Mouse (Mus musculus) heart, adult 2 months (tissue): Measurements from ENCODE around the gene Cep128. TPM values are rescaled to one million over a fixed set of nuclear protein-coding genes. Genes with fewer than 3 reads are reported as not detected.
"Not testable (repeated sequence)": the region's sequence is repeated elsewhere in the genome, so short reads cannot be mapped to it uniquely, and the experiment has no call there.

Experiments
- DNase-seq, 2 experiments: peaks; one replicate each; pipeline ENCODE4 v3.0.0; 2021
- H3K27ac ChIP-seq: fragments of 200-600 bp; 2 replicates; pipeline ENCODE4 v1.8.1; 2022
- H3K27me3 ChIP-seq: fragments of 200-500 bp; 2 replicates; pipeline ENCODE4 v1.6.1; 2012; ENCODE audit warnings: mild to moderate bottlenecking, low read length, inconsistent platforms, mixed read lengths; ENCODE audit not compliant: control insufficient read depth, insufficient read depth
- H3K36me3 ChIP-seq: fragments of 200-500 bp; 2 replicates; pipeline ENCODE4 v1.6.1; 2012; ENCODE audit warnings: low read length, inconsistent platforms; ENCODE audit not compliant: control insufficient read depth, insufficient read depth
- H3K4me1 ChIP-seq: fragments of 200-500 bp; 2 replicates; pipeline ENCODE4 v1.6.1; 2011; ENCODE audit warnings: low read length; ENCODE audit not compliant: control insufficient read depth, insufficient read depth
- H3K4me3 ChIP-seq: fragments of 200-600 bp; 2 replicates; pipeline ENCODE4 v1.8.1; 2022
- H3K79me2 ChIP-seq: fragments of 200-500 bp; replicated peaks from 2 replicates; pipeline ENCODE4 v1.6.1; 2012; ENCODE audit warnings: mild to moderate bottlenecking, inconsistent platforms, low read length, moderate library complexity, mixed read lengths; ENCODE audit not compliant: control insufficient read depth, insufficient read depth
- H3K9ac ChIP-seq: fragments of 200-500 bp; 2 replicates; pipeline ENCODE4 v1.6.1; 2012; ENCODE audit warnings: low read depth, mild to moderate bottlenecking, control low read depth, inconsistent platforms, low read length, mixed read lengths
- CTCF ChIP-seq: fragments of 200-600 bp; IDR thresholded peaks from 2 replicates; pipeline ENCODE4 v1.8.1; 2022; ENCODE audit warnings: antibody characterized with exemption, mild to moderate bottlenecking, moderate library complexity
- EP300 ChIP-seq: fragments of 200-500 bp; IDR thresholded peaks from 2 replicates; pipeline ENCODE4 v1.6.1; 2011; ENCODE audit warnings: low read depth, low read length, control low read depth; ENCODE audit not compliant: insufficient read depth
- POLR2A ChIP-seq: fragments of 200-500 bp; IDR thresholded peaks from 2 replicates; pipeline ENCODE4 v1.6.1; 2011; ENCODE audit warnings: mild to moderate bottlenecking, low read depth, low read length, control low read depth; ENCODE audit not compliant: insufficient read depth
- whole genome bisulfite sequencing: fragments of 180-500 bp; shearing (Covaris S2); methylation state at CpG from one replicate; pipeline ENCODE4 v1.1.7; 2018; 5-methylcytosine and 5-hydroxymethylcytosine counted together
- intact Hi-C: fragments of 180-260 bp; cut with DNase I; formaldehyde crosslinking; loops from one replicate; pipeline ENCODE4 v1.15.1; 2025
- polyA plus RNA-seq: library from polyadenylated mRNA; depleted of rRNA; stranded (reverse); fragments of >200 nt; gene quantifications from 2 replicates; pipeline ENCODE4 v1.2.3, GENCODE M21; 2012
- total RNA-seq, 2 experiments: library from RNA; stranded (reverse); gene quantifications; 2 replicates each; pipeline ENCODE4 v1.2.3; 2021

Cep128 gene
- total and polyA plus RNA-seq, 3 experiments = 8.7 to 11.0 (median 10.0) TPM

GRCm38 (mm10) chr12:91400232-91401048 is 16.2 kb upstream of the Cep128 start:
- H3K4me3 ChIP-seq = no peak overlapping the region
- no peak overlapping the region for H3K9ac ChIP-seq
- H3K79me2 ChIP-seq = no peaks in the 10 kb centered on the region
- DNase-seq = peak; percentile 54 to 62
- no peaks in the 10 kb centered on the region for H3K36me3 ChIP-seq
- 2% methylated on average over 38 of the region's 38 CpGs for WGBS
- H3K27ac ChIP-seq = no peak overlapping the region
- H3K4me1 ChIP-seq = no peaks in the 10 kb centered on the region
- TF ChIP-seq CTCF (peak; percentile 81), EP300 (0 out of 2 replicates have a peak, but pooled peaks have one; percentile 26), POLR2A (no peak)
- intact Hi-C loops = loop anchor here (1.0 kb wide), 1 partner anchor 399 kb away; no protein-coding TSS in a partner anchor
- H3K27me3 ChIP-seq = peaks cover 5% of the 10 kb centered on the region

GRCm38 (mm10) chr12:91383516-91384264 is 519 bp downstream of the Cep128 start:
- H3K9ac ChIP-seq = peak overlapping the region; percentile 53
- H3K4me1 ChIP-seq = no peaks in the 10 kb centered on the region
- TF ChIP-seq EP300 = no peak
- no peak for TF ChIP-seq CTCF
- TF ChIP-seq POLR2A = no peak
- 2% methylated on average over 22 of the region's 22 CpGs for WGBS
- no peaks in the 10 kb centered on the region for H3K79me2 ChIP-seq
- H3K27ac ChIP-seq = no peak overlapping the region
- DNase-seq = peak in 1 of 2 experiments; percentile 2
- no peaks in the 10 kb centered on the region for H3K27me3 ChIP-seq
- intact Hi-C loops = loop anchor here (5.0 kb wide), 2 partner anchors 209 to 464 kb away; partner anchors contain the start of genes Gtf2a1 and Sel1l
- H3K4me3 ChIP-seq = peak overlapping the region; percentile 74
- H3K36me3 ChIP-seq = no peaks in the 10 kb centered on the region

- H3K27ac ChIP-seq = no peak overlapping the region
- H3K9ac ChIP-seq = no peak overlapping the region
- H3K27me3 ChIP-seq = no peaks in the 10 kb centered on the region
- WGBS = 89% methylated on average over 3 of the region's 3 CpGs
- TF ChIP-seq CTCF (no peak), POLR2A (no peak), EP300 (no peak)
- H3K4me1 ChIP-seq = no peaks in the 10 kb centered on the region
- no peaks in the 10 kb centered on the region for H3K79me2 ChIP-seq
- intact Hi-C loops = no loop called here
- DNase-seq = no peak
- H3K36me3 ChIP-seq = no peaks in the 10 kb centered on the region
- H3K4me3 ChIP-seq = no peak overlapping the region
Measured at GRCm38 (mm10) chr12:91369173-91369572, 15.0 kb downstream of the Cep128 start.

- TF ChIP-seq CTCF (no peak), POLR2A (no peak), EP300 (no peak)
- 92% methylated on average over 8 of the region's 8 CpGs for WGBS
- H3K27me3 ChIP-seq = no peaks in the 10 kb centered on the region
Measured at GRCm38 (mm10) chr12:91353783-91354182, 30.4 kb downstream of the Cep128 start.

GRCm38 (mm10) chr12:91338656-91339055 is 45.6 kb downstream of the Cep128 start:
- not testable (repeated sequence) for DNase-seq
- 97% methylated on average over 13 of the region's 13 CpGs for WGBS

More at GRCm38 (mm10) chr12:91353783-91354182, 30.4 kb downstream of the Cep128 start:
- Histone ChIP-seq H3K36me3 (no peaks in the 10 kb centered on the region), H3K9ac (no peak overlapping the region), H3K27ac (no peak overlapping the region), H3K79me2 (no peaks in the 10 kb centered on the region), H3K4me3 (no peak overlapping the region), H3K4me1 (no peaks in the 10 kb centered on the region)
- no peak for DNase-seq
- intact Hi-C loops = no loop called here

GRCm38 (mm10) chr12:91327527-91327926 is 56.7 kb downstream of the Cep128 start:
- no peak overlapping the region for H3K27ac ChIP-seq
- no peak for TF ChIP-seq EP300
- no peak for TF ChIP-seq CTCF
- TF ChIP-seq POLR2A = no peak
- no peaks in the 10 kb centered on the region for H3K27me3 ChIP-seq
- H3K36me3 ChIP-seq = no peaks in the 10 kb centered on the region
- WGBS = 84% methylated on average over 4 of the region's 4 CpGs
- H3K4me3 ChIP-seq = no peak overlapping the region
- no peaks in the 10 kb centered on the region for H3K4me1 ChIP-seq
- intact Hi-C loops = loop anchor here (10.0 kb wide), 1 partner anchor 1853 kb away; no protein-coding TSS in a partner anchor
- DNase-seq = no peak
- H3K9ac ChIP-seq = no peak overlapping the region
- H3K79me2 ChIP-seq = no peaks in the 10 kb centered on the region

More at GRCm38 (mm10) chr12:91338656-91339055, 45.6 kb downstream of the Cep128 start:
- H3K36me3 ChIP-seq, H3K27me3 ChIP-seq, H3K9ac ChIP-seq, H3K4me1 ChIP-seq, H3K27ac ChIP-seq, intact Hi-C loops, H3K79me2 ChIP-seq, H3K4me3 ChIP-seq: not testable (repeated sequence)
